Mouse (Mus musculus): ENCODE measurements around the gene Med13l. TPM values are rescaled to one million over a fixed set of nuclear protein-coding genes. Genes with fewer than 3 reads are reported as not detected.

Med13l gene
- polyA plus RNA-seq, 1 experiment from 2014 or later = 16.2 TPM

DNA sequence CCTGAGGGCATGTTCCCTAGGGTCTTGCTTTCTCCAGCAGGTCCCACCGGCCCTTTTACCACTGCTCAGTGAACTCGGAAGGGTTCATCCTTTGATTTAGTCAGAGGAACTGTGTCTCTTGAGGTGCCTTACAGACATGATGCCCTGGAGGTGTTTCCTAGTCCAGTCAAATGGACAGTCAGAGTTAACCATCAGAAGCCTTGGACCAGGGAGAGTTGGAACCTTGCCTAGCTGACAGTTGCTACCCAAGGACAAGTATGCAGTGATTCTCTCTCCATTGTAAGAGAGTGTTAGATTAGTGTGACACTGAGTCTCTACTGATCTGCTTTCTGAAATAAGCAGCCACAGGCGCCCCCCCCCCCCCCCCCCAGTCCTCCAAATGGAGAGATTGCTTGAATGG is 162.0 kb downstream of the Med13l start:
- Histone ChIP-seq H3K4me3 (ENCODE audit: low read depth, low read length) (no peak overlapping the region), H3K27me3 (ENCODE audit: control insufficient read depth, insufficient read depth, low read length) (no peaks in the 10 kb centered on the region), H3K4me1 (ENCODE audit: control insufficient read depth, insufficient read depth, low read length) (no peaks in the 10 kb centered on the region), H3K9ac (replicated peaks; ENCODE audit: low read depth, low read length) (no peak overlapping the region), H3K27ac (ENCODE audit: low read length) (no peak overlapping the region), H3K9me3 (ENCODE audit: control insufficient read depth, low read depth, low read length) (no peaks in the 10 kb centered on the region), H3K4me2 (replicated peaks; ENCODE audit: low read depth, low read length) (no peak overlapping the region), H3K36me3 (ENCODE audit: control insufficient read depth, insufficient read depth, low read length) (peaks cover 24% of the 10 kb centered on the region)
- 80% methylated on average over 3 of the region's 3 CpGs for WGBS
- no peak for ATAC-seq (ENCODE audit: insufficient number of reproducible peaks, insufficient read depth, low FRiP score, low read depth)

DNA sequence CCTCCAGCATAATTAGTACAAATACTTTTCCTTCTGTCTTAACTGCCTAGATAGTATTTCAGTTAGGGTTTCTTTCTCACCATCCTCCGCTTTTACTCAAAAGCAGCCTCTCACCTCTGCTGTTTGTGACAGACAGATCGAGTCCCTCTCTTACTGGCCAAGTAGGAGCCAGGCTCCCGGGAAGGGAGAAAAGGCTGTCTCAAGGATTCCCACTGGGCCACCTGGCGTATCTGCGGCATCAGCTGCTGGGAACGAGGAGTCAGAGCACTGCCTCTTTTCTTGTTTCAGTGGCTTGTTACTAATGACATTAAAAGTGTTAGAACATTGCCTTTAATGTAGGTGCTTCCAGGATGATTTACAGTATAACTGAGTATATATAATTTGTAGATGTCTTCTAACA is 164.9 kb downstream of the Med13l start:
- 69% methylated on average over 6 of the region's 6 CpGs for WGBS
- no peak overlapping the region for H3K27ac ChIP-seq (ENCODE audit: low read length)
- no peak overlapping the region for H3K9ac ChIP-seq (replicated peaks; ENCODE audit: low read depth, low read length)
- H3K4me2 ChIP-seq (replicated peaks; ENCODE audit: low read depth, low read length) = no peak overlapping the region
- no peaks in the 10 kb centered on the region for H3K27me3 ChIP-seq (ENCODE audit: control insufficient read depth, insufficient read depth, low read length)
- no peaks in the 10 kb centered on the region for H3K9me3 ChIP-seq (ENCODE audit: control insufficient read depth, low read depth, low read length)
- no peak overlapping the region for H3K4me3 ChIP-seq (ENCODE audit: low read depth, low read length)
- ATAC-seq (ENCODE audit: insufficient number of reproducible peaks, insufficient read depth, low FRiP score, low read depth) = no peak
- H3K4me1 ChIP-seq (ENCODE audit: control insufficient read depth, insufficient read depth, low read length) = no peaks in the 10 kb centered on the region
- H3K36me3 ChIP-seq (ENCODE audit: control insufficient read depth, insufficient read depth, low read length) = peaks cover 54% of the 10 kb centered on the region

DNA sequence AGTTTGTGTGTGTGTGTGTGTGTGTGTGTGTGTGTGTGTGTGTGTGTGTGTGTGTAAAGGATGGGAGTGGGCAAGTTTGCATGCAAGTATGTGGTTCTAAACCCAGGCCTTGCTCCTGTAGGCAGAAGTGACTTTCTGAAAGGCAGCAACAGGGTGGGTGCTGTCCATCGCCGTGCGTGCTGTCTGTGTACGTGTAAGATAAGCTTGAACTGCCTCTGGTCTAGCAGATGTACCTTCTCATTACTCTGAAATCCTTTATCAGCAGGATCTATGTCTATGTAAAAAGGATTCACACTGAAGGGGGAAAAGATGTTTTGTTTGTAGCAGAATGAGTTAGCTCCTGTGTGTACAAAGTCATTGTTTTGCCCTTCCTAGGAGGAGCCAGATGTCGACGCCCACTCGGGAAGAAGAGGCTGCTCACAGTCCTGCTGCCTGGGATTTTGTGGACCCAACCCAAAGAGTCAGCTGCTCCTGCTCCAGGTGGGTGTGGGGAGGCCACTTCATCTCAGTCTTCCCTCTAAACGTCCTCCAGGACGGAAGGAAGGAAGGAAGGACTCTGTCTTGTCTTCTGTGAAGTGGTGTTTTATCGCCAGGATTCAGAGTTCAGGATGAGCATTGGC is 165.5 kb downstream of the Med13l start:
- Histone ChIP-seq H3K36me3 (ENCODE audit: control insufficient read depth, insufficient read depth, low read length) (peaks cover 59% of the 10 kb centered on the region), H3K27ac (ENCODE audit: low read length) (no peak overlapping the region)
- ATAC-seq (ENCODE audit: insufficient number of reproducible peaks, insufficient read depth, low FRiP score, low read depth) = no peak

DNA sequence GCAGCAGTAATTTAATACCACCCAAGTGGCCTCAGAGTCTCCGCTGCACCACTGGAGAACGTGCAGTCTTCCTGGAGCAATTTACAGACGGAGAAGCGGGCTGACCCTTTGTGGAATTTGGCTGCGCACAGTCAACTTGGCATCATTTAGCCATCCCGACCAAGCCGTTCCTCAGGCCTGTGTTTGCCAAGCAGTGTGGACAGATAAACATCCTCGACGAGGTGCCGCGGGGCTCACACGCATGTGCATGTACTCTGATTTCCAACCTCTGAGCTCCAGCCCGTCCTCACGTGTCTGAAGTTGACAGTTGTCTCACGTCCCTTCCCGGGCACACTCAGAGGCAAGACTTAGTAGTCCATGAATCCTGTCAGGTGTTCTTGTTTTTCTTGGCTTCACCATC is 166.9 kb downstream of the Med13l start:
- H3K4me1 ChIP-seq (ENCODE audit: control insufficient read depth, insufficient read depth, low read length) = no peaks in the 10 kb centered on the region

More for the DNA sequence above, 165.5 kb downstream of the Med13l start:
- Histone ChIP-seq H3K4me1 (ENCODE audit: control insufficient read depth, insufficient read depth, low read length) (no peaks in the 10 kb centered on the region), H3K27me3 (ENCODE audit: control insufficient read depth, insufficient read depth, low read length) (no peaks in the 10 kb centered on the region), H3K4me3 (ENCODE audit: low read depth, low read length) (no peak overlapping the region), H3K9me3 (ENCODE audit: control insufficient read depth, low read depth, low read length) (no peaks in the 10 kb centered on the region), H3K4me2 (replicated peaks; ENCODE audit: low read depth, low read length) (no peak overlapping the region), H3K9ac (replicated peaks; ENCODE audit: low read depth, low read length) (no peak overlapping the region)
- 54% methylated on average over 10 of the region's 10 CpGs for WGBS

DNA sequence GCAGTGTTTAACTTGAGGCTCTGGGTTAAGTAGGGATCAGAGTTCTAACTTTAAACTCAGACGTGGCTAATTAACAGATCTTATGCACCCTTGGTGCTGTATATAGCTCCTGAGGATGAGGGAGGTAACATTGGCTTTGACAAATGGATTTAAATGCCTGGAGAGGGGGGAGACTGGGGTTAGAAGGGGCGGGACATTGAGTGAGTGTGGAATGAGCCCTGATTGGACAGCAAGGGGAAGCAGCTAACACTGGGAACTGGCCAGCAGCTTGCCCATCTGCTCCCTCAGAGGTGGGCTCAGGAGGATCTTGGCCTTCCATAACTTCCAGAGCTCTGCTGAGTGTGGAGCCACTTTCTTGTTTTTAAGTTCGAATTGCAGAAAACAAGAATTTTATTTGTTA is 171.7 kb downstream of the Med13l start:
- Histone ChIP-seq H3K36me3 (ENCODE audit: control insufficient read depth, insufficient read depth, low read length) (peaks cover 57% of the 10 kb centered on the region), H3K27me3 (ENCODE audit: control insufficient read depth, insufficient read depth, low read length) (no peaks in the 10 kb centered on the region), H3K27ac (ENCODE audit: low read length) (no peak overlapping the region), H3K4me1 (ENCODE audit: control insufficient read depth, insufficient read depth, low read length) (no peaks in the 10 kb centered on the region), H3K4me3 (ENCODE audit: low read depth, low read length) (no peak overlapping the region), H3K4me2 (replicated peaks; ENCODE audit: low read depth, low read length) (no peak overlapping the region), H3K9me3 (ENCODE audit: control insufficient read depth, low read depth, low read length) (no peaks in the 10 kb centered on the region), H3K9ac (replicated peaks; ENCODE audit: low read depth, low read length) (no peak overlapping the region)
- no peak for ATAC-seq (ENCODE audit: insufficient number of reproducible peaks, insufficient read depth, low FRiP score, low read depth)
- WGBS = 47% methylated on average over 3 of the region's 3 CpGs

More for the DNA sequence above, 166.9 kb downstream of the Med13l start:
- H3K9ac ChIP-seq (replicated peaks; ENCODE audit: low read depth, low read length) = no peak overlapping the region
- WGBS = 87% methylated on average over 16 of the region's 16 CpGs
- peaks cover 55% of the 10 kb centered on the region for H3K36me3 ChIP-seq (ENCODE audit: control insufficient read depth, insufficient read depth, low read length)
- H3K27ac ChIP-seq (ENCODE audit: low read length) = no peak overlapping the region
- H3K4me2 ChIP-seq (replicated peaks; ENCODE audit: low read depth, low read length) = no peak overlapping the region
- no peak overlapping the region for H3K4me3 ChIP-seq (ENCODE audit: low read depth, low read length)
- H3K27me3 ChIP-seq (ENCODE audit: control insufficient read depth, insufficient read depth, low read length) = no peaks in the 10 kb centered on the region
- no peaks in the 10 kb centered on the region for H3K9me3 ChIP-seq (ENCODE audit: control insufficient read depth, low read depth, low read length)
- ATAC-seq (ENCODE audit: insufficient number of reproducible peaks, insufficient read depth, low FRiP score, low read depth) = no peak

DNA sequence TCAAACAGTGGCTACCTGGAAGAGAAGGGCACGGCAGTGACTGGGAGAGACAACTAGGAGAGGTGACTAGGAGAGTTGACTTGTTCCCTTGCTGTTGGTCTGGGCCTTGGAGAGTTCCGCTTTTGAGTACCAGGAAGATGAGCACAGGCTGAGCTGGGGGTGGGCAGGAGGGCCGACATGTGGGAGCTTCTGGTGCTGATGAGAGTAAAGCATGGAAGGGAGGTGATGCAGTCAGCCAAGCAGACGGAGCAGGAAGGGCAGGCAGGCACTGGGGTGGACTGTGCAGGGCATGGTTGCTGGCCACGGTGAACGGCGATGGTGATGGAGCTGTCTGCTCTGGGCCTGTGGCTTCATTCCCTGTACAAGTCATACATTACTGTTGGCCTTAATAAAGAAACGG is 172.2 kb downstream of the Med13l start:
- no peak overlapping the region for H3K4me3 ChIP-seq (ENCODE audit: low read depth, low read length)
- no peak overlapping the region for H3K4me2 ChIP-seq (replicated peaks; ENCODE audit: low read depth, low read length)
- H3K4me1 ChIP-seq (ENCODE audit: control insufficient read depth, insufficient read depth, low read length) = no peaks in the 10 kb centered on the region
- WGBS = 83% methylated on average over 8 of the region's 8 CpGs
- no peak overlapping the region for H3K9ac ChIP-seq (replicated peaks; ENCODE audit: low read depth, low read length)
- H3K9me3 ChIP-seq (ENCODE audit: control insufficient read depth, low read depth, low read length) = no peaks in the 10 kb centered on the region
- no peak overlapping the region for H3K27ac ChIP-seq (ENCODE audit: low read length)
- no peak for ATAC-seq (ENCODE audit: insufficient number of reproducible peaks, insufficient read depth, low FRiP score, low read depth)
- H3K36me3 ChIP-seq (ENCODE audit: control insufficient read depth, insufficient read depth, low read length) = peaks cover 53% of the 10 kb centered on the region
- no peaks in the 10 kb centered on the region for H3K27me3 ChIP-seq (ENCODE audit: control insufficient read depth, insufficient read depth, low read length)

DNA sequence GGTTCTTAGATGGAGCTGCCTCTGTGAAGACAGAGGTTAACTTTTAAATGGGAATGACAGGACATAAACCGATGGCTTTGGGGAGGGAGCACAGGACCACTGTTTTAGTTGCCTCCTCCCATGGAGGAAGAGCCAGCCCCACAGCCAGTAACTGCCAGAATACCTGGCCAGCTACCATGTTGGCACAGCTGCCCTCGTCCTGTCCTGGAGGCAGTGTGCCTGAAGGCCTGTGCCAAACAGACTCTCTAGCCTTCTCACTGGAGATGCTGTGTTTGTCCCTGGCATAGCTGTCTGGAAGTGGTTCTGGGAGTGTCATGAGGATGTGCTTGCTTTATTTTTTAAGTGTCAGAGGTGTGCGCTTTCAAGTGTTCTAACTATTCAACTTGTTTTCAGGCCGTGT is 173.1 kb downstream of the Med13l start:
- peaks cover 49% of the 10 kb centered on the region for H3K36me3 ChIP-seq (ENCODE audit: control insufficient read depth, insufficient read depth, low read length)

DNA sequence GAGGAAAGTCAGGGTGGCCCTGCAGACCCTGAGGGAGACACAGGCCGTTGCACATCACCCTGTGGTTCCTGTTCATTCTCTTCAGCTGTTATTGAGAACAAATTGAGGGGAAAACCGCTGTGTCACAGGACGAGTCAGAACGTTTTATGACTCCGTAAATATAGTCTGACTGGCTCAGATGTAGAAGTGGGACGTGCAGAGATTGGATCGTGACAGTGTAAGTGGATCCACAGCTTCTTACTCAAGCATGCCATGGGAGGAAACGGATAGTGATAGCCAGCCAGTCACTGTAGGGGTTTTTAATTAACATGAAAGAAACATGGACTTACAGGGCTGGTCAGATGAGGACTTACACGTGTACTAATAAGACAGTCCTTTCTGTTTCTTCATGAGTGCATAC is 174.0 kb downstream of the Med13l start:
- Histone ChIP-seq H3K36me3 (ENCODE audit: control insufficient read depth, insufficient read depth, low read length) (peaks cover 47% of the 10 kb centered on the region), H3K9me3 (ENCODE audit: control insufficient read depth, low read depth, low read length) (no peaks in the 10 kb centered on the region), H3K27me3 (ENCODE audit: control insufficient read depth, insufficient read depth, low read length) (no peaks in the 10 kb centered on the region), H3K4me3 (ENCODE audit: low read depth, low read length) (no peak overlapping the region), H3K4me2 (replicated peaks; ENCODE audit: low read depth, low read length) (no peak overlapping the region), H3K27ac (ENCODE audit: low read length) (no peak overlapping the region), H3K4me1 (ENCODE audit: control insufficient read depth, insufficient read depth, low read length) (no peaks in the 10 kb centered on the region), H3K9ac (replicated peaks; ENCODE audit: low read depth, low read length) (no peak overlapping the region)
- 71% methylated on average over 9 of the region's 9 CpGs for WGBS
- no peak for ATAC-seq (ENCODE audit: insufficient number of reproducible peaks, insufficient read depth, low FRiP score, low read depth)

More for the DNA sequence above, 173.1 kb downstream of the Med13l start:
- ATAC-seq (ENCODE audit: insufficient number of reproducible peaks, insufficient read depth, low FRiP score, low read depth) = no peak
- WGBS = 82% methylated on average over 4 of the region's 4 CpGs
- H3K9me3 ChIP-seq (ENCODE audit: control insufficient read depth, low read depth, low read length) = no peaks in the 10 kb centered on the region
- no peak overlapping the region for H3K27ac ChIP-seq (ENCODE audit: low read length)
- H3K9ac ChIP-seq (replicated peaks; ENCODE audit: low read depth, low read length) = no peak overlapping the region
- no peak overlapping the region for H3K4me3 ChIP-seq (ENCODE audit: low read depth, low read length)
- no peak overlapping the region for H3K4me2 ChIP-seq (replicated peaks; ENCODE audit: low read depth, low read length)
- H3K4me1 ChIP-seq (ENCODE audit: control insufficient read depth, insufficient read depth, low read length) = no peaks in the 10 kb centered on the region
- H3K27me3 ChIP-seq (ENCODE audit: control insufficient read depth, insufficient read depth, low read length) = no peaks in the 10 kb centered on the region

DNA sequence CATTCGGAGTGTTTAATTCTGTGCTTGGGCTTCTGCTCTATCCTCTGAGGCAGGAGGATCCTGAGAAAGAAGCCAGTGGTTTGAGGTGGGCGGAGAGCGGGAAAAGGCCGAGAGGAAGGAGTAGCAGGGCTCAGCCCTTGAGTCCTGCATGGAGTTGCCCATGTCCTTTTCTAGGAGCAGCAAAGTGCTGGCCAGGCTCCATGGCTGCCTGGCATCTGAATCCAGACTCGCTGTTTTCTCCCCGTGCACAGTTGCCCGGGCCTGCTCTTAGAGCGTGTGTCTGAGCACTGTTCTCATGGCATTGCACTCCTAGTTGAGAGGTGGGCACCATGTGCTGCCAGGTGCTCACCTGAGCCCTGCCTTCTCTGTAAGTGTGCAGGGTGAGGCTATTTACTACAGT is 175.3 kb downstream of the Med13l start:
- Histone ChIP-seq H3K4me2 (replicated peaks; ENCODE audit: low read depth, low read length) (no peak overlapping the region), H3K9me3 (ENCODE audit: control insufficient read depth, low read depth, low read length) (no peaks in the 10 kb centered on the region), H3K27me3 (ENCODE audit: control insufficient read depth, insufficient read depth, low read length) (no peaks in the 10 kb centered on the region), H3K4me1 (ENCODE audit: control insufficient read depth, insufficient read depth, low read length) (no peaks in the 10 kb centered on the region), H3K4me3 (ENCODE audit: low read depth, low read length) (no peak overlapping the region), H3K27ac (ENCODE audit: low read length) (no peak overlapping the region), H3K36me3 (ENCODE audit: control insufficient read depth, insufficient read depth, low read length) (peaks cover 46% of the 10 kb centered on the region), H3K9ac (replicated peaks; ENCODE audit: low read depth, low read length) (no peak overlapping the region)
- 89% methylated on average over 8 of the region's 8 CpGs for WGBS
- ATAC-seq (ENCODE audit: insufficient number of reproducible peaks, insufficient read depth, low FRiP score, low read depth) = no peak

Measured in stomach, embryonic 14.5 days (tissue).